Mouse (Mus musculus): ENCODE results near the gene Hist1h2ad.
"Not testable (repeated sequence)": the region's sequence is repeated elsewhere in the genome, so short reads cannot be mapped to it uniquely, and the experiment has no call there.

Hist1h2ad gene

DNA sequence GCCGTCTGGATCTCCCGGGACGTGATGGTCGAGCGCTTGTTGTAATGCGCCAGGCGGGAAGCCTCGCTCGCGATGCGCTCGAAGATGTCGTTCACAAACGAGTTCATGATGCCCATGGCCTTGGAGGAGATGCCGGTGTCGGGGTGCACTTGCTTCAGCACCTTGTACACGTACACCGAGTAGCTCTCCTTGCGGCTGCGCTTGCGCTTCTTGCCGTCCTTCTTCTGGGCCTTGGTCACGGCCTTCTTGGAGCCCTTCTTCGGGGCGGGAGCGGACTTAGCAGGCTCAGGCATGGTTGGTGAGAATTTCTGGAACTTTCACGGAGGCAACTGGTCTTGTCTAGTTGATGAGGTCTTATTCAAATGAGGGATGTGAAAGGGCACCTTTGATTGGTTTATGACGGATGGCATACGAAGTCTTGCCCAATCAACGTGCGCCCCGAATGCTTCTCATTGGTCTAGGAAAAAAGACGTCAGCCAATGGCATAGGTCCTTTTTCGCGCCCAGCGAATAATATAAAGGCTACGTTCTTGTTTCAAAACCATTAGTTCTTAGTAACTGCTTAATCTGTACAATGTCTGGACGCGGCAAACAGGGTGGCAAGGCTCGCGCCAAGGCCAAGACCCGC is at the start of gene Hist1h2ad, which contains the start of gene Hist1h2bf:
Gene Hist1h2ad (plus strand): TSS at position 484 of the 627 bp plus-strand sequence.
Gene Hist1h2bf (minus strand): TSS at position 299 of the 627 bp plus-strand sequence.
- peak; percentile 92 for DNase-seq

DNA sequence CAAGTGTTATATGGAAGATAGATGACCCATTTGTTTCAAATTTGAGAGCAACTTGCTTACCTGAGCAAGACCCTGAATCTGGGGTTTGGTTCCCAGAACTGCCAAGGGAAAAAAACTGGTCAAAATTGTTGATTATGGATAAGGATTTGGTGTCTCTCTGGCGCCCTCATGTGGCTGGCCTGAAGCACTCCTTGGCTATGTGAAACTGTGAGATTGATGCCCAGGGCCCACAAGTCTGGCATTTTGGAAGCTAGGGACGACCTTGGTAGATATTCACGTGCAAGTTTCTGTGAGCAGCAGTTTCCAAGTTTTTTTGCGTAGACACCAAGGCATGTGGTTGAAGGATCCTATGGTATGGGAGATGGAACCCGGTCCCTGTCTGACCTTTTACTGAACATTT is 49.5 kb upstream of the Hist1h2ad start:
- DNase-seq: peak; percentile 70

GRCm38 (mm10) chr13:23525901-23526300 is 48.3 kb upstream of the Hist1h2ad start:
- DNase-seq: no peak

- DNase-seq: peak; percentile 91
These were observed 47.9 kb upstream of the Hist1h2ad start for GRCm38 (mm10) chr13:23526312-23526711.

- DNase-seq: no peak
These were observed 45.2 kb upstream of the Hist1h2ad start for GRCm38 (mm10) chr13:23529005-23529404.

DNA sequence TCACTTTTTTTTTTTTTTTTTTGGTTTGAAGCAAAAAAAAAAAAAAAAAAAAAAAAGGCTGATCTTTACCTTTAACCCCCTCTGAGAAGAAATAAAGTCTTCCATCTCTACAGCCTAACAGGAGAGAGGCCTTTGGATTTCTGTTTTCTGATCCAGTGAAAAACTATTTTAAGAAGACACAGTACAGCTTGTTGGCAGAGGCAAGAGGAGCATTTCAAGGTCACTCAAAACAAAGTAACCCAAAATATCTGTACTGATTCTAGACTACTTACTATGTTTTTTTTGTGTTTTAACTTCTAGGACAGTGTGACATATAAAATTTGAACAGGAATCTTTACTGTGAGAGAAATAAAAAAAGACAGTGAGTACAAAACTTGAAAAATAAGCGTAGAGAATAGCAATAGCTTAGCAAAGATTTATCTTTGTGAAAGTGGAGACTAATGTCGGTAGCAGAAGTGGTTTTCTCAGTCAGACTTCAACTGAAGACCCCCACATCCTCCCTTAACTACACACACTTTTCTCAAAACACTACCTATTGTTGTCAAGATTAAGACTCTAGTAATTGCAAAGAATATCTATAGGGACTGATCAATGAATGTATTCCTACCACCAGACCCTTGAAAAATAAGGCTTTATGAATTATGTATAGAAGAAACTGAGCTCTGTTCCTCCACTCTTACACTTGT is 44.6 kb upstream of the Hist1h2ad start:
- DNase-seq: no peak

DNA sequence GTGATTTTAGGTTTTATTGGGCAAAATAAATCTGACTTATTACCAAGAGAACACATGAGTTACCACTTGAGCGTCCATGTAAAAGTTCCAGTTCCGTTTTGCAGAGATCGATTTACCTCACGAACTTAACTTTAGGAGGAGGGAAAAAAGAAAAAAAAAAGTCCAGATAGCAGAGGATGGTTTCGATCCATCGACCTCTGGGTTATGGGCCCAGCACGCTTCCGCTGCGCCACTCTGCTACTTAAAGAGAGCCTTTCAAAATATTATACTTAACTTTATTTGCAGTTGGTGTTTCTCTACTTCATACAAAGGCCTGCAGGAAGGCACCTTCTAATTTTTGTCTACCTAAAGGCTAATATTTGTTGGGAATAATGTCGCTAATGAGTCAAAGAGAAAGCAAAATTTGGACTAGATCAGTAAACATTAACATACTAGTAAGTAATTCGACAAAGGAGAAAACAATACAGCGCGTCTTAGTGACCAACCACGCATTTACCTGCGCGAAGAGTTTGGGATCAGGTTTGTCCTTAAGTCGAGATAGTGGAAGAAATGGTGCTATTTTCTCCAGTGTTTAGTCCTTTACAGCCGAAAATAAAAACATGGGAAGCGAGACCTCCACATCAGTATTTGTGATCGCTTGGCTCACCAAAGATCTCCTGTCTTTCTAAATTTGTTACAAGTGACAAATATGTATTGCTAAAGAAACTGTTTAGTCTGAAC is 43.8 kb upstream of the Hist1h2ad start:
- peak; percentile 76 for DNase-seq

GRCm38 (mm10) chr13:23530901-23531875 is 43.0 kb upstream of the Hist1h2ad start, which contains the start of gene Hist1h4h:
Hist1h4h (plus strand) TSS chr13:23531050.
- DNase-seq: peak; percentile 98

DNA sequence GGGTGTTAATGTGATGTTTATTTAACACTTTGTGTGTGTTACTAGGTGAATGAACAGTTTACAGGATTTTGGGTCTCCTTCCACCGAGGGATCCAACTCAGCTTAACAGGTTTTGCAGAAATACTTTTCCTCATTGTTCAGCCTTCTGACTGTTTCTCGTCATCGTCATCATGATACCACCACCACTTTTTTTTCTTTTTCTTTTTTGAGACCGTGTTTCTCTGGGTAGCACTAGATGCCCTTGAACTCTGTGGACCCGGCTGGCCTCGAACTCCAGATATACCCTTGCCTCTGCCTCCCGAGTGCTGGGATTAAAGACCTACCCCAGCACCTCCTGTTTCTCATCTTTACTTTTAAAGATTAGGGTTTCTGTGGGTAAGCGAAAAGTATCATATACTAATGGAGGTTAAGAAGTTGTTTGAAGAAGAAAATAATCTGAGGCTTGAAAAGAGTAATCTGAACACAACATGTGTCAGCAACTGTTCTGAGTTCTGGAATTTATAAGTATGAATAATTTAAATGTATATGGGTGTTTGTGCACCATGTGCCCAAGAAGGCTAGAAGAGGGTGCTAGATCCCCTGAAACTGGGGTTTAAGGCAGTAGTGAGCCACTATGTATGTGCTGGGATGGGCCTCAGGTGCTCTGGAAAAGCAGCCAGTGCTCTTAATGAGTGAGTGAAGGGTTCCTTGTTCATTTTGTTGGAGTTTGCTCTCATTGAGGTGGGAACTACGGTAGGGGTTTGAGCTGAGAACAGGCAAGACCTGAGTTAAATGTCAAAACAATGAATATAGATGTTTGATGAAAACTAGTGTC is 41.7 kb upstream of the Hist1h2ad start:
- DNase-seq: no peak

DNA sequence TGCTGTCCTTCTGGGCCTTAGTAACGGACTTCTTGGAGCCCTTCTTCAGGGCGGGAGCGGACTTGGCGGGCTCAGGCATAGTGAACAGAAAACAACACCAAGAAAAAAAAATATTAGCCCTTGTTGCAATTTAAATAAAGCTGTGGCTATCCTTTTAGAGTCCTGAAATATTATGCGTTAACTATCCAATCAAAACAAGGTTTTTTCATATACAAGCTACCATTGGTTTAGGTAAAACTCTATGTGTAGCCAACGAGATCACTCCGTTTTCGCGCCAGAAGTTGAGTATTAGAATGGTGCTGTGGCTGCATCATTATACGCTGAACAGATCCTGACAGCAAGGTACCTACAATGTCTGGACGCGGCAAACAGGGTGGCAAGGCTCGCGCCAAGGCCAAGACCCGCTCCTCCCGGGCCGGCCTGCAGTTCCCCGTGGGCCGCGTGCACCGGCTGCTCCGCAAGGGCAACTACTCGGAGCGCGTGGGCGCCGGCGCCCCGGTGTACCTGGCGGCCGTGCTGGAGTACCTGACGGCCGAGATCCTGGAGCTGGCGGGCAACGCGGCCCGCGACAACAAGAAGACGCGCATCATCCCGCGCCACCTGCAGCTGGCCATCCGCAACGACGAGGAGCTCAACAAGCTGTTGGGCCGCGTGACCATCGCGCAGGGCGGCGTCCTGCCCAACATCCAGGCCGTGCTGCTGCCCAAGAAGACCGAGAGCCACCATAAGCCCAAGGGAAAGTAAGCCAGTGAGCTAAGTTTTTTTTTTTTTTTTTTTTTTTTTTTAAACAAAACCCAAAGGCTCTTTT is 40.4 kb upstream of the Hist1h2ad start, which contains the start of gene Hist1h2af:
Gene Hist1h2af (plus strand): TSS at position 347 of the 808 bp plus-strand sequence.
- DNase-seq: peak; percentile 72

DNA sequence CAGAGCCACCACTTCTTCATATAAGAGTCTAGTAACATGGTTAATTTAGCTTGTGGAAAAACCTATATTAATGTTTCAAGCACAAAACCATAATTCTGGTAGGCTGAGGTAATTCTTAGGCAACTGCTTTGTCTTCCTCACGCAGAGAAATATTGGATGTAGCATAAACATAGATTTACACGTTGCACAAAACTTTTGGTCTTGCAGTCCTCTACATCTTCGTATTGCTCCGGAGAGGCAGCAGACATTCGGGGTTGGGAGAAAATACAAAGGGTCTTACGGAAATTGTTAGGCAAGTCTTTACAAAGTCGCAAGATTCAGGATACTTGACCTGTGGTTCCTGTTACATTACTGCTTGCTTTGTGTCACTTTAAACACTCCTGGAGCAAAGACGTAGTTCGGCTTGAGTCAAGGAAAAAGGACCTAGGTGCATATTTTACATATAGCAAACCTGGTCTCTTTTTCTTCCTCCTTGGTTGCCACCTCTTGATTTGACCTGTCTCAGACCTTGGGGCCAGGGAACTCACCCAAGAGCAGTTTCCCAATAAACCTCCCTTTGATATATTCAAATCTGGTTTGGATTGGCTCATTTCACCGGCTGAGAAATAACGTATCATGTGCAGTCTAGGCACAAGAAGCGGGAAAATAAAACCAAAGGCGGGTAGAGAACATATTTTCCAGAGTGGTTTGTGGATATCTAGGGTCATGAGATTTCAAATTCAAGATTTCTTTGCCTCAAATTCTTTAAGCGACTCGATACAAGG is 39.6 kb upstream of the Hist1h2ad start:
- DNase-seq: no peak

DNA sequence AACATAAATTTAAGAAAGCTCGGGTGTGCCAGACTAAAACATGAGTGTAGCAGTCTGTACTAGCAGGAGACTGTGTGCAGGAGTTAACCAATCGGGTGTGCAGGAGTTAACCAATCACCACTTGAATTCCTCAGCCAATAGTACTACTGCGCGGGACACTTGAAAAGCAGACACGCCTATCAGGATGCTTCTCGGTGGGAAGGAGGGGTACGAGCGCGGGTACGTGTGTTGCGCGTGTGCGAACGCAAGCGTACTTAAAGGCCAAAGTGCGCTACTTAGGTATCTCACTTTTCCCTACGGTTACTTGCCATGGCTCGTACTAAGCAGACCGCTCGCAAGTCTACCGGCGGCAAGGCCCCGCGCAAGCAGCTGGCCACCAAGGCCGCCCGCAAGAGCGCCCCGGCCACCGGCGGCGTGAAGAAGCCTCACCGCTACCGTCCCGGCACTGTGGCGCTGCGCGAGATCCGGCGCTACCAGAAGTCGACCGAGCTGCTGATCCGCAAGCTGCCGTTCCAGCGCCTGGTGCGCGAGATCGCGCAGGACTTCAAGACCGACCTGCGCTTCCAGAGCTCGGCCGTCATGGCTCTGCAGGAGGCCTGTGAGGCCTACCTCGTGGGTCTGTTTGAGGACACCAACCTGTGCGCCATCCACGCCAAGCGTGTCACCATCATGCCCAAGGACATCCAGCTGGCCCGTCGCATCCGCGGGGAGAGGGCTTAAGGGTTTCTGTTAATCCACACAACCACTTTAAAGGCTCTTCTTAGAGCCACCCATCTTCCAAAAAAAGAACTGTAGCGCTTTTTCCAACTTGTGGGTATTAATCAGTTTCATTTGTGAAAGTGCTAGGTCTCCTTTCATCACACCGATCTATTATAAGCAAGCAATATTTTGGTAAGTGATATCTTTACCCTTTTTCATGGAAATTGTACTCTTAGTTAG is 38.8 kb upstream of the Hist1h2ad start, which contains the start of gene Hist1h3g:
Gene Hist1h3g (plus strand): TSS at position 286 of the 939 bp plus-strand sequence.
- peak; percentile 92 for DNase-seq

- no peak for DNase-seq
These were observed 37.9 kb upstream of the Hist1h2ad start for GRCm38 (mm10) chr13:23536076-23536822.

DNA sequence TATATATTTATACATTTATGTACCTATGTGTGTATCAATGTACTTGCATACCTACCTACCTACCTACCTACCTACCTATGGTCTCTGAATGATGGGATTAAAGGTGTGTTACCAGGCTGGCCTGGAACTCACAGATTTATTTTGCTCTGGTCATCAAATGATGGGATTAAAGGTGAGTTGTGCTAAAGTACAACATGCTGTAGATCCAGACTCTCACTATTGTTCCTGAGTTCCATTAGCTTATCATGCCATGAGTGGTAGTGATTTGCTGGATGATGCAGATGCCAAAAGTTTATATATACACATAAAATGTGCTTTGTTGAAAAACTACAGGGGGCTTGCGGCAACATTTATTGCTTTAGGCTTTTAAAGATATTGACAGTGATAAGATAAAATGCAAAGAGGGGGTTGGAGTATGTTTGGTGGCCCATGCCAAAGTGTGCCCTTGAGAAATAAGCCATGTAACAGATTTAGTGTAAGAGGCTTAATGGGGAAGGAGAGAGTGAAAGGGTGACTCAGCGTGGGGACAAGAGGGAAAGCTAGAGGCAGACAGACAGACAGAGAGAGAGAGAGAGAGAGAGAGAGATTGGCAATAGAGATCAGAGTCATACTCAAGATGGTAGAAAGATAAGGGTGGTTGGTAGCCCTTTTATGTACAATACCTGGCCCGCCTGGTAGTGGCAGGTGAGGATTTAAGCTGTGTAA is 37.0 kb upstream of the Hist1h2ad start:
- DNase-seq: no peak

- no peak for DNase-seq
These were observed 35.9 kb upstream of the Hist1h2ad start for GRCm38 (mm10) chr13:23538249-23538648.

DNA sequence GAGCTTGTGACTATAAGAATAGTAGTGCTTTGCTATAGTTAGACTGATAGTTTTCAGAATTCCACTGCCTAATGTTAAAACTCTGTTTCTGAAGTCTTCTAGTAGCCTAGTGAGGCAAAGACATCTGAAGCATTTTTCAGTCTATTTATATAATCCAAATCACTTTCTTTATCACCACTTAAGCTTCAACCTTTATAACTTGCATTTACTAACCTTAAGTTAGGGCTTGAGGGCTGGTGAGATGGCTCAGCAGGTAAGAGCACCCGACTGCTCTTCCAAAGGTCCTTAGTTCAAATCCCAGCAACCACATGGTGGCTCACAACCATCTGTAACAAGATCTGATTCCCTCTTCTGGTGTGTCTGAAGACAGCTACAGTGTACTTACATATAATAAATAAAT is 34.4 kb upstream of the Hist1h2ad start:
- not testable (repeated sequence) for DNase-seq

DNA sequence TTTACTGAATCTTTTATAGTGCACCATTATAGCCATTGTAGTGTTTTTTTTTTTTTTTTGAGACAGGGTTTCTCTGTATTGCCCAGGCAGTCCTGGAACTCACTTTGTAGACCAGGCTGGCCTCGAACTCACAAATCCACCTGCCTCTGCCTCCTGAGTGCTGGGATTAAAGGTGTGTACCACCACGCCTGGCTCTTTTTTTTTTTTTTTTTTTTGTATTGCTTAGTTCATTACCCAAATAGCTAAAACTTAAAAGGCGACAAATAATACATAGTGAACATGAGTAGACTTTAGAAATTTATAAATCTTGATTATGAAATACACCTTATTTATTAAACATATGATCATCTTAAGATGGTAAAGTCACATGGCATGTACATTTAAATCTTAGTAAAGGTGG is 32.7 kb upstream of the Hist1h2ad start:
- DNase-seq: no peak
